Mouse (Mus musculus): ENCODE data around the gene Klc2. TPM values are rescaled to one million over a fixed set of nuclear protein-coding genes. Genes with fewer than 3 reads are reported as not detected.

Gene Klc2
- polyA plus RNA-seq, 1 experiment from 2014 or later = 24.8 TPM

DNA sequence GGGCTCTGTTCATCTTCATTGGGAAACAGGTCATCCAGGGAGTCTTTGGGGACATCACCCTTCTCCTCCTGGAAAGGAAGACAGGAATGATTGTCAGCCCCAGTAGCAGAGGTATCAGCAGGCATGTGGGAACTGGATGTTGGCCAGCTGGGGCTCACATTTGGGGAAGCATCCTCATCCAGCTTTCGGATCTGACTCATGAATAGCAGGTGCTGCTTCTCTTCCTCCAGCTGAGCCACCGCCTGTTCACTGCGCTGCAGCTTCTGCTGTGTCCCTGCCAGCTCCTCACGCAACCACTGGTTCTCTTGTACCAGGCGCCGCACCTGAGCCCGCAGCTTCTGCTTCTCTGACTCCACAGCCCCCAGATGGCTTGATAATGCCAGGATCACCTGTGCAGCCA lies 4.6 kb downstream of the Klc2 start:
- ATAC-seq (ENCODE audit: insufficient read depth) = no peak
- no peak for TF ChIP-seq CTCF (IDR thresholded peaks at IDR 0.05; ENCODE audit: low read depth)
- peaks cover 6% of the 10 kb centered on the region; the same call in 1 of the 2 replicates for H3K4me1 ChIP-seq (ENCODE audit: insufficient read depth)
- no peak for DNase-seq
- no peak overlapping the region for H3K9ac ChIP-seq
- H3K4me2 ChIP-seq = no peak overlapping the region
- H3K9me3 ChIP-seq (ENCODE audit: low read depth, low read length) = no peaks in the 10 kb centered on the region
- no peaks in the 10 kb centered on the region for H3K27me3 ChIP-seq (ENCODE audit: insufficient read depth, low read length)
- H3K4me3 ChIP-seq (ENCODE audit: low read depth, low read length) = no peak overlapping the region
- H3K27ac ChIP-seq (ENCODE audit: low read depth) = no peak overlapping the region
- 87% methylated on average over 7 of the region's 7 CpGs for WGBS
- peaks cover 53% of the 10 kb centered on the region for H3K36me3 ChIP-seq (ENCODE audit: insufficient read depth)

DNA sequence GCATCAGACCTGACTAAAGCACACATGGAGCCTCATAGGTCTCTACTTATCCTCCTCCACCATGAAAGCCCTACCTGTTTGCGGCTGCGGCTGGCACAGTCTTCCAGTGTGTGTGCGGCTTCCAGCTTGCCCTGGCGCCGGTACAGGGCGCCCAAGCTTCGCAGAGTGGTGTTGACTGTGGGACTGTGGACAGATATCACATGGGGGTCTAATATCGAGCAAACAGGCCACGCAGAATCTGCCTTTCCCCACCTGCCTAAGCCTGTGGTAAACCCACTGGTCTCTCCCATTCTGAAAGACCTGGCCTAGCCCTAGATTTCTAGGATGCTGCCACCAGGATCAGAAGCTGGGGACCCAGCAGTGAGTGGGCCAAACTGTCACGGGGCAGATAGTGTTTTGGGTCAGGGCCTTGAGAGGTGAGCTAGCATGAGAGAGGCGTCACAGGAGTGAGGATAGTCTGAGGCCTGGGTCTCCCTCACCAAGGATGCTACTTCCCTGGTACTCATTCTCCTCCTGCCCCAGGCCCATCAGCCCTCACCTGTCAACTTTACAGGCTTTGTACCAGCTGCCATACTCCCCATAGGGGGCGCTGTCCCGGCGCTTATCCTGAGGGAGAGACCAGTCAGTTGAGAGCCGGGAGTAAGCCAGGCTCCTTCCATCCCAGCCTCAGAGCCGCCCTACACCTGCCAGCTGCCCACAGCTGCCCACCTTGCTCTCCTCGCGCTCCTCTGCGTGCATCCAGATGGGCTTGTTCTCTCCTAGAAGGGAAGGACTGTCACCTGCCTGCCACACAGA lies 8.5 kb downstream of the Klc2 start:
- H3K27me3 ChIP-seq (ENCODE audit: insufficient read depth, low read length) = no peaks in the 10 kb centered on the region
- ATAC-seq (ENCODE audit: insufficient read depth) (no peak), DNase-seq (no peak)
- 70% methylated on average over 19 of the region's 19 CpGs for WGBS
- peak overlapping the region; percentile 45; the same call in 1 of the 2 replicates for H3K27ac ChIP-seq (ENCODE audit: low read depth)
- peak; percentile 45 for TF ChIP-seq CTCF (IDR thresholded peaks at IDR 0.05; ENCODE audit: low read depth)
- H3K4me3 ChIP-seq (ENCODE audit: low read depth, low read length) = no peak overlapping the region
- peaks cover 5% of the 10 kb centered on the region; the same call in 1 of the 2 replicates for H3K4me1 ChIP-seq (ENCODE audit: insufficient read depth)
- no peaks in the 10 kb centered on the region for H3K9me3 ChIP-seq (ENCODE audit: low read depth, low read length)
- H3K9ac ChIP-seq = no peak overlapping the region; the same call in 1 of the 2 replicates
- H3K36me3 ChIP-seq (ENCODE audit: insufficient read depth) = peaks cover 54% of the 10 kb centered on the region
- no peak overlapping the region for H3K4me2 ChIP-seq

DNA sequence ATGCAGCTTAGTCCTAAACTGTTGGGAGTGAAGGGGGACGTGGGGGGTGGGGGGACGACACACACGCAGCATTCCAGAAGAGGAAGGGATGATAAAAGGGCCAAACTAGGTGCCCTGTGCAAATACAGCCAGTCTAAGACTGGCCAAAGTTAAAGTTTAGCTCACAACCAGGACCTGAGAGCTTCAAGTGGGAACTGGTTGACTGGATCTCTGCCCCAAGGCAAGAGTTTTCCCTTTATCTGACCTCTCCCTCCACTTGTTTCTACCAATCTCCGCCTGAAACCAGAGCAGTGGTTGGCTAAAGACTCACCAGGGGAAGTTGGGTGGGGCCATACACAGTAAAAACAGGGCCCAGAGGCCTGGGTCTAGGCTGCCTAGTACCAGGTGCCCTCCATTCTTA lies 9.7 kb downstream of the Klc2 start:
- DNase-seq (no peak), ATAC-seq (ENCODE audit: insufficient read depth) (no peak)
- H3K4me2 ChIP-seq = no peak overlapping the region
- H3K27me3 ChIP-seq (ENCODE audit: insufficient read depth, low read length) = no peaks in the 10 kb centered on the region
- peaks cover 5% of the 10 kb centered on the region; the same call in 1 of the 2 replicates for H3K4me1 ChIP-seq (ENCODE audit: insufficient read depth)
- no peak for TF ChIP-seq CTCF (IDR thresholded peaks at IDR 0.05; ENCODE audit: low read depth)
- H3K9ac ChIP-seq = no peak overlapping the region
- peaks cover 61% of the 10 kb centered on the region for H3K36me3 ChIP-seq (ENCODE audit: insufficient read depth)
- H3K4me3 ChIP-seq (ENCODE audit: low read depth, low read length) = no peak overlapping the region
- H3K27ac ChIP-seq (ENCODE audit: low read depth) = no peak overlapping the region
- 35% methylated on average over 4 of the region's 4 CpGs for WGBS
- H3K9me3 ChIP-seq (ENCODE audit: low read depth, low read length) = no peaks in the 10 kb centered on the region

DNA sequence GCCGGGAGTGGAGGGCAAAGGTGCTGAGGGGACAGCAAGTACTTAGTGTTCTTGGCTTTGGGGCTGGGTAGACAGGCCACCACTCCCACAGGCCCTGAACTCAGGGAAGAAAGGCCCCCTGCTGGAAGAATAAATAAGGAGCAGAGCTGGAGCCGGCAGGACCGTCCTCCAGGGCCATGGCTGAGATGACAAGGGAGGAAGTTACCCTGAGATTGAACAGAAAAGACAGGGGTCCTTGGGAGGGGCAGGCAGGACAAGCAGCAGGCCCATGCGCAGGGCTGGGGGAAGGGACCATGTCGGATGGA lies 10.1 kb downstream of the Klc2 start:
- Histone ChIP-seq H3K9ac (no peak overlapping the region), H3K9me3 (ENCODE audit: low read depth, low read length) (no peaks in the 10 kb centered on the region), H3K4me1 (ENCODE audit: insufficient read depth) (peaks cover 5% of the 10 kb centered on the region; the same call in 1 of the 2 replicates), H3K36me3 (ENCODE audit: insufficient read depth) (peaks cover 61% of the 10 kb centered on the region), H3K27ac (ENCODE audit: low read depth) (no peak overlapping the region), H3K27me3 (ENCODE audit: insufficient read depth, low read length) (no peaks in the 10 kb centered on the region), H3K4me2 (no peak overlapping the region), H3K4me3 (ENCODE audit: low read depth, low read length) (no peak overlapping the region)
- 0 out of 2 replicates have a peak, but pooled peaks have one; percentile 7 for ATAC-seq (ENCODE audit: insufficient read depth)
- WGBS = 22% methylated on average over 5 of the region's 5 CpGs
- TF ChIP-seq CTCF (IDR thresholded peaks at IDR 0.05; ENCODE audit: low read depth) = peak; percentile 63
- peak; percentile 72 for DNase-seq

DNA sequence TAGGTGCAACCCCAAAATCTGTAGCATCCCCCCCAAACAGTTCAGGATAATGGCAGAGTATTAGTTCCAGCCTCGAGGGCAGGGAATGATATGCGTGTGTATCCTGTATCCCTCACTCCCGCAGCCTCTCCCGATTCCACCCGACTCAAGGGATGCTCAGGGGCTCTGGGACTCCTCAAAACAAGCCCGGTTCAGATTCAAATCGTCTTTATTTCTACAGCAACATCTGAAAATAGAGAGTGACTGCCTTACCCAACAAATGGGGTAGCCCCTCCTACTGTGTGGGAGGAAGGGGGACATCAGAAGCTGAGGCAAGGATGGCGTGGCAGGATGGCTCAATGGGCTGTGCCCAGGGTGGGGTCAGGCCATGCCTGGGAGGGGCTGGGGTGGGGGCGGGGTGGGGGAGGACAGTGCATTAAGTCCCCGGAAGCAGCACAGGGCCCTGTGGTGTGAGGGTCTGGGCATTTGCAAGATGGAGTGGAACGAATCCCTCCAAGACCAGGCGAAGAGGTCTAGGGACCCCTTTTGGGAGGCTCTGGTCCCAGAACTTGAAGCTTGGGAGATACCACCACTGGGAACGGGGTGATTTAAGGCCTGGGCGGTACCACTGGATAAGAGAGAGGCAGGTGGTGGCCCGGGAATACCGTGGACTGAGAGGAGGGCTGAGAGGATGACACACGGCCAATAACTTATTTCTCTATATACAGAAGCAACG lies 10.6 kb downstream of the Klc2 start:
- Histone ChIP-seq H3K9me3 (ENCODE audit: low read depth, low read length) (no peaks in the 10 kb centered on the region), H3K9ac (no peak overlapping the region), H3K4me1 (ENCODE audit: insufficient read depth) (peaks cover 5% of the 10 kb centered on the region; the same call in 1 of the 2 replicates), H3K27ac (ENCODE audit: low read depth) (no peak overlapping the region), H3K4me2 (0 out of 2 replicates have a peak overlapping the region, but pooled peaks have one; percentile 48), H3K36me3 (ENCODE audit: insufficient read depth) (peaks cover 64% of the 10 kb centered on the region), H3K27me3 (ENCODE audit: insufficient read depth, low read length) (no peaks in the 10 kb centered on the region), H3K4me3 (ENCODE audit: low read depth, low read length) (no peak overlapping the region)
- 69% methylated on average over 18 of the region's 18 CpGs for WGBS
- no peak for DNase-seq
- TF ChIP-seq CTCF (IDR thresholded peaks at IDR 0.05; ENCODE audit: low read depth) = no peak
- ATAC-seq (ENCODE audit: insufficient read depth) = no peak

DNA sequence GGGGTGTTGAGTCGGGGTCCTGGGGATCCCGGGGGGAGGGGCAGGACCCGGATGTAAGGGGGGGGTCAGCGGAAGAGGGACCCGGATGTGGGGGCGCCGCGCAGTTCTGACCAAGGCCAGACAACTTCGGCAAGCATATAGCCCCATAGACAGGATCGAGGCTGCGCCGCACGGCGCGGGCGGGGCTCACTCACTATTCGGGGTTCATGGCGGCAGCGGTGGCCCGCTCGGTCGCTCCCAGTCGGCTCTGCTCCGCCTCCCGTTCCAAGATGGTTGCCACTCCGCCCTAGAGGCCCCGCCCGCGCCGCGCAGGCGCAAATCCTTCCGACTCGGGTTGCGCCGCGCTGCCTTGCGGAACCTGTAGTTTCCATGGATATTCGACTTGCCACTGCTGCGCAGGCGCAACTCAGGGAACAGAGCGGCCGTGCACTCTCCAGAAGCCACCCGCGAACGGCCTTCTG lies 11.6 kb downstream of the Klc2 start, which contains the start of gene Rab1b:
Gene Rab1b, minus strand, starts transcription at position 342 of the 461 bp plus-strand sequence.
- peak; percentile 100 for DNase-seq
- Histone ChIP-seq H3K9ac (peak within 1 kb of the TSS; percentile 87), H3K36me3 (ENCODE audit: insufficient read depth) (peaks cover 64% of the 10 kb centered on the region), H3K27me3 (ENCODE audit: insufficient read depth, low read length) (no peaks in the 10 kb centered on the region), H3K4me3 (ENCODE audit: low read depth, low read length) (peak within 1 kb of the TSS; percentile 81), H3K4me1 (ENCODE audit: insufficient read depth) (peaks cover 5% of the 10 kb centered on the region; the same call in 1 of the 2 replicates), H3K27ac (ENCODE audit: low read depth) (peak within 1 kb of the TSS; percentile 91), H3K4me2 (peak within 1 kb of the TSS; percentile 89), H3K9me3 (ENCODE audit: low read depth, low read length) (no peaks in the 10 kb centered on the region)
- WGBS = under 1% methylated on average over 46 of the region's 46 CpGs
- ATAC-seq (ENCODE audit: insufficient read depth) = peak; percentile 97
- TF ChIP-seq CTCF (IDR thresholded peaks at IDR 0.05; ENCODE audit: low read depth) = no peak

DNA sequence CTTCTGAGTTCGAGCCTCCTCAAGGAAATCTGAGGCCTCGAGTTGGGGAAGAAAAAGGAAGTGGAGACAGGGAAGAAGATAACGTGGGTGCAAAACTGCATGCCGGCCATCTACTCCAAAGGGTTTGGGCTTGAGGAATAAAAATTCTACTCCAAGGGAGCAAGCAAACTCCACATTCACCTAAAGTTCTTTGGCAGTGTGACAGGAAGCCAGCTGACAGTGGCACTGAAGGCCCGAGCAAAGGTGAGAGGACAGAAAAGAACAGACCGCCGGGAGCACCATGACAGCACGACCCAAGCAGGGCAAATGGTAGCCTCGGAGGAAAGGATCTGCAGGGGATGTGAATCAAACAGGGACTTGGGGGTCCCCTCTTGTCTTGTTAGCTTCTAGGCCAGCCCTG lies 12.3 kb downstream of the Klc2 start:
- H3K27ac ChIP-seq (ENCODE audit: low read depth) = peak overlapping the region; percentile 91; the same call in 1 of the 2 replicates
- no peak for ATAC-seq (ENCODE audit: insufficient read depth)
- peak overlapping the region; percentile 89 for H3K4me2 ChIP-seq
- H3K27me3 ChIP-seq (ENCODE audit: insufficient read depth, low read length) = no peaks in the 10 kb centered on the region
- H3K4me1 ChIP-seq (ENCODE audit: insufficient read depth) = peaks cover 5% of the 10 kb centered on the region; the same call in 1 of the 2 replicates
- no peak for TF ChIP-seq CTCF (IDR thresholded peaks at IDR 0.05; ENCODE audit: low read depth)
- H3K9me3 ChIP-seq (ENCODE audit: low read depth, low read length) = no peaks in the 10 kb centered on the region
- 4% methylated on average over 9 of the region's 9 CpGs for WGBS
- H3K4me3 ChIP-seq (ENCODE audit: low read depth, low read length) = peak overlapping the region; percentile 81
- H3K36me3 ChIP-seq (ENCODE audit: insufficient read depth) = peaks cover 64% of the 10 kb centered on the region
- DNase-seq = no peak
- peak overlapping the region; percentile 87 for H3K9ac ChIP-seq

All from lung, embryonic 14.5 days (tissue).